Mouse (Mus musculus) cortical plate, adult 2 months (tissue): ENCODE data around the gene Dgcr2.

ENCODE experiments used
- CTCF ChIP-seq: fragments of 200-500 bp; IDR thresholded peaks from 2 replicates; pipeline ENCODE4 v1.5.1; 2011; ENCODE audit warnings: mild to moderate bottlenecking, control low read depth, low read length; ENCODE audit not compliant: insufficient read depth; ENCODE audit errors: extremely low read depth
- POLR2A ChIP-seq: fragments of 200-500 bp; IDR thresholded peaks from 2 replicates; pipeline ENCODE4 v1.6.1; 2011; ENCODE audit warnings: mild to moderate bottlenecking, low read length, control low read depth; ENCODE audit not compliant: insufficient read depth; ENCODE audit errors: extremely low read depth

DNA sequence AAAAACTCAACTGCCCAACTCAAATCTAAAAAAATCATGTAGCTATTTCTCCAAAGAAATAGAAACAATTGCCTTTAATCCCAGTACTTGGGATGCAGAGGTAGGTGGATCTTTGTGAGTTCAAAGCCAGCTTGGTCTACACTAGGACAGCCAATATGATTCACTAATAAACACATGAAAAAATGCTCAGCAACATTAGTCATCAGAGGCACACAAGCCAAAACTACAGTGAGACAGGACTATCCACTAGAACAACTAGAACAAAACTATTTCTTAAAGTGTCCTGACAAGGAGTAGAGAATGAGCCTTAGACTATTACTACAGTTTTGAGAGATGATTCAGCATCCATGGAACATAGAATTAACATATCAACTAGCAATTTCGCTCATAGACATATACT lies 22.3 kb downstream of the Dgcr2 start:
- TF ChIP-seq CTCF (no peak), POLR2A (no peak)
